Mouse (Mus musculus): Measurements from ENCODE around the gene Adamtsl5. TPM values are rescaled to one million over a fixed set of nuclear protein-coding genes. Genes with fewer than 3 reads are reported as not detected.
A peak's percentile ranks its signal among the peaks of the same experiment; 100 is the strongest.

The Adamtsl5 gene
- polyA plus RNA-seq, 1 experiment from 2014 or later, result 1.1 TPM

GRCm38 (mm10) chr10:80341026-80341425, 7.2 kb downstream of the Adamtsl5 start:
- H3K9me3 ChIP-seq, result no peaks in the 10 kb centered on the region
- H3K4me3 ChIP-seq, result no peak overlapping the region
- H3K4me2 ChIP-seq (replicated peaks), result no peak overlapping the region
- peaks cover 37% of the 10 kb centered on the region for H3K4me1 ChIP-seq
- ATAC-seq (ENCODE audit: low FRiP score, low read depth), result no peak
- H3K27ac ChIP-seq, result no peak overlapping the region
- peaks cover 65% of the 10 kb centered on the region for H3K27me3 ChIP-seq (replicated peaks)
- H3K36me3 ChIP-seq, result no peaks in the 10 kb centered on the region
- 12% methylated on average over 21 of the region's 21 CpGs for WGBS
- no peak overlapping the region for H3K9ac ChIP-seq

- WGBS, result 23% methylated on average over 19 of the region's 19 CpGs
- Histone ChIP-seq H3K9me3 (no peaks in the 10 kb centered on the region), H3K27ac (no peak overlapping the region), H3K9ac (no peak overlapping the region), H3K36me3 (no peaks in the 10 kb centered on the region), H3K4me3 (no peak overlapping the region), H3K4me1 (peaks cover 35% of the 10 kb centered on the region), H3K4me2 (replicated peaks) (peak overlapping the region; percentile 36), H3K27me3 (replicated peaks) (peaks cover 61% of the 10 kb centered on the region)
- ATAC-seq (ENCODE audit: low FRiP score, low read depth), result no peak
Observed at GRCm38 (mm10) chr10:80339941-80340750, 8.1 kb downstream of the Adamtsl5 start.

- Histone ChIP-seq H3K4me2 (replicated peaks) (no peak overlapping the region), H3K27me3 (replicated peaks) (peaks cover 32% of the 10 kb centered on the region), H3K4me3 (no peak overlapping the region), H3K27ac (no peak overlapping the region), H3K9ac (no peak overlapping the region), H3K36me3 (no peaks in the 10 kb centered on the region), H3K4me1 (peaks cover 7% of the 10 kb centered on the region; the same call in 1 of the 2 replicates), H3K9me3 (no peaks in the 10 kb centered on the region)
- 87% methylated on average over 12 of the region's 12 CpGs for WGBS
- ATAC-seq (ENCODE audit: low FRiP score, low read depth), result no peak
Observed at GRCm38 (mm10) chr10:80336263-80336662, 11.9 kb downstream of the Adamtsl5 start.

GRCm38 (mm10) chr10:80332525-80332989, 15.7 kb downstream of the Adamtsl5 start:
- H3K9ac ChIP-seq, result no peak overlapping the region
- H3K27ac ChIP-seq, result no peak overlapping the region
- ATAC-seq (ENCODE audit: low FRiP score, low read depth), result no peak
- peaks cover 15% of the 10 kb centered on the region for H3K4me1 ChIP-seq
- no peak overlapping the region for H3K4me3 ChIP-seq
- H3K4me2 ChIP-seq (replicated peaks), result no peak overlapping the region
- WGBS, result 77% methylated on average over 5 of the region's 5 CpGs
- H3K36me3 ChIP-seq, result no peaks in the 10 kb centered on the region
- H3K9me3 ChIP-seq, result no peaks in the 10 kb centered on the region
- 0 out of 2 replicates have a peak, but pooled peaks cover 23% of the 10 kb centered on the region for H3K27me3 ChIP-seq (replicated peaks)

GRCm38 (mm10) chr10:80331636-80332524, 16.3 kb downstream of the Adamtsl5 start:
- Histone ChIP-seq H3K9me3 (no peaks in the 10 kb centered on the region), H3K4me2 (replicated peaks) (no peak overlapping the region), H3K9ac (no peak overlapping the region), H3K27ac (no peak overlapping the region), H3K27me3 (replicated peaks) (peaks cover 23% of the 10 kb centered on the region; the same call in 1 of the 2 replicates), H3K36me3 (no peaks in the 10 kb centered on the region), H3K4me3 (no peak overlapping the region), H3K4me1 (peaks cover 15% of the 10 kb centered on the region)
- no peak for ATAC-seq (ENCODE audit: low FRiP score, low read depth)
- WGBS, result 72% methylated on average over 10 of the region's 10 CpGs

- H3K9ac ChIP-seq, result no peak overlapping the region
- peaks cover 23% of the 10 kb centered on the region; the same call in 1 of the 2 replicates for H3K27me3 ChIP-seq (replicated peaks)
- no peaks in the 10 kb centered on the region for H3K36me3 ChIP-seq
- no peak overlapping the region for H3K4me3 ChIP-seq
- H3K9me3 ChIP-seq, result no peaks in the 10 kb centered on the region
- peak overlapping the region; percentile 79 for H3K4me2 ChIP-seq (replicated peaks)
- peaks cover 15% of the 10 kb centered on the region for H3K4me1 ChIP-seq
- 75% methylated on average over 2 of the region's 2 CpGs for WGBS
- ATAC-seq (ENCODE audit: low FRiP score, low read depth), result no peak
- no peak overlapping the region for H3K27ac ChIP-seq
Observed at GRCm38 (mm10) chr10:80330888-80331287, 17.3 kb downstream of the Adamtsl5 start.

GRCm38 (mm10) chr10:80330084-80330483, 18.1 kb downstream of the Adamtsl5 start:
- no peak for ATAC-seq (ENCODE audit: low FRiP score, low read depth)
- peak overlapping the region; percentile 38 for H3K4me3 ChIP-seq
- no peak overlapping the region for H3K27ac ChIP-seq
- H3K9me3 ChIP-seq, result no peaks in the 10 kb centered on the region
- H3K27me3 ChIP-seq (replicated peaks), result peaks cover 21% of the 10 kb centered on the region
- H3K9ac ChIP-seq, result peak overlapping the region; percentile 53
- peaks cover 17% of the 10 kb centered on the region for H3K4me1 ChIP-seq
- H3K4me2 ChIP-seq (replicated peaks), result peak overlapping the region; percentile 79
- no peaks in the 10 kb centered on the region for H3K36me3 ChIP-seq
- 1% methylated on average over 41 of the region's 41 CpGs for WGBS

GRCm38 (mm10) chr10:80329273-80330081, 18.7 kb downstream of the Adamtsl5 start, which contains the start of the genes Pcsk4 and Reep6:
Gene Pcsk4, minus strand, starts transcription at chr10:80329498.
Gene Reep6, plus strand, starts transcription at chr10:80329953.
- Histone ChIP-seq H3K9ac (peak within 1 kb of the TSS; percentile 53), H3K9me3 (no peaks in the 10 kb centered on the region), H3K4me3 (peak within 1 kb of the TSS; percentile 38), H3K36me3 (no peaks in the 10 kb centered on the region), H3K27ac (no peak within 1 kb of the TSS), H3K27me3 (replicated peaks) (peaks cover 16% of the 10 kb centered on the region), H3K4me2 (replicated peaks) (peak within 1 kb of the TSS; percentile 79), H3K4me1 (peaks cover 19% of the 10 kb centered on the region)
- ATAC-seq (ENCODE audit: low FRiP score, low read depth), result peak; percentile 92
- 6% methylated on average over 36 of the region's 36 CpGs for WGBS

GRCm38 (mm10) chr10:80325045-80325444, 23.2 kb downstream of the Adamtsl5 start:
- Histone ChIP-seq H3K9ac (no peak overlapping the region), H3K4me2 (replicated peaks) (no peak overlapping the region), H3K36me3 (no peaks in the 10 kb centered on the region), H3K9me3 (no peaks in the 10 kb centered on the region), H3K27ac (no peak overlapping the region), H3K4me3 (no peak overlapping the region), H3K27me3 (replicated peaks) (peaks cover 13% of the 10 kb centered on the region), H3K4me1 (peaks cover 28% of the 10 kb centered on the region)
- WGBS, result 82% methylated on average over 21 of the region's 21 CpGs
- no peak for ATAC-seq (ENCODE audit: low FRiP score, low read depth)

- no peak for ATAC-seq (ENCODE audit: low FRiP score, low read depth)
Observed at GRCm38 (mm10) chr10:80324120-80325037, 23.8 kb downstream of the Adamtsl5 start.

More at GRCm38 (mm10) chr10:80324120-80325037, 23.8 kb downstream of the Adamtsl5 start:
- Histone ChIP-seq H3K27me3 (replicated peaks) (peaks cover 13% of the 10 kb centered on the region), H3K9me3 (no peaks in the 10 kb centered on the region), H3K4me2 (replicated peaks) (peak overlapping the region; percentile 96), H3K4me3 (no peak overlapping the region), H3K4me1 (peaks cover 32% of the 10 kb centered on the region), H3K36me3 (no peaks in the 10 kb centered on the region), H3K27ac (no peak overlapping the region), H3K9ac (no peak overlapping the region)
- 82% methylated on average over 17 of the region's 17 CpGs for WGBS

All from neural tube, embryonic 12.5 days (tissue).